Mouse (Mus musculus) myocyte (in vitro differentiated cells): Measurements from ENCODE around the gene Dact3.

Source experiments
- CEBPB ChIP-seq: IDR thresholded peaks from 2 replicates; pipeline ENCODE4 v1.6.1; 2011; ENCODE audit warnings: mild to moderate bottlenecking, moderate library complexity; ENCODE audit not compliant: poor library complexity, insufficient read depth, severe bottlenecking
- E2F4 ChIP-seq: IDR thresholded peaks from one replicate; pipeline ENCODE4 v1.6.1; 2011; ENCODE audit warnings: mild to moderate bottlenecking, control low read depth, moderate library complexity; ENCODE audit not compliant: insufficient read depth
- MAX ChIP-seq: IDR thresholded peaks from one replicate; pipeline ENCODE4 v1.6.1; 2011; ENCODE audit warnings: low read depth, mild to moderate bottlenecking, control low read depth
- MYOD1 ChIP-seq, 3 experiments: IDR thresholded peaks; one replicate each; pipeline ENCODE4 v1.6.1; 2011; ENCODE audit warnings: control low read depth in 2 of 3, low read depth in 2 of 3, mild to moderate bottlenecking in 2 of 3, moderate library complexity in 1 of 3; ENCODE audit not compliant: insufficient read length in 2 of 3, control insufficient read depth in 1 of 3
- POLR2A ChIP-seq: IDR thresholded peaks from one replicate; pipeline ENCODE4 v1.6.1; 2011; ENCODE audit warnings: low read depth, mild to moderate bottlenecking, control low read depth, moderate library complexity; ENCODE audit not compliant: insufficient read length
- POLR2AphosphoS2 ChIP-seq: IDR thresholded peaks from one replicate; pipeline ENCODE4 v1.6.1; 2011; ENCODE audit warnings: low read depth, control low read depth; ENCODE audit not compliant: insufficient read length
- REST ChIP-seq: IDR thresholded peaks from one replicate; pipeline ENCODE4 v1.6.1; 2011; ENCODE audit warnings: mild to moderate bottlenecking, control low read depth, moderate library complexity; ENCODE audit not compliant: insufficient read depth, insufficient read length
- TCF12 ChIP-seq: IDR thresholded peaks from one replicate; pipeline ENCODE4 v1.6.1; 2011; ENCODE audit warnings: mild to moderate bottlenecking, control low read depth; ENCODE audit not compliant: poor library complexity, insufficient read depth, severe bottlenecking
- USF1 ChIP-seq: IDR thresholded peaks from one replicate; pipeline ENCODE4 v1.6.1; 2011; ENCODE audit warnings: low read depth, mild to moderate bottlenecking, control low read depth, moderate library complexity

DNA sequence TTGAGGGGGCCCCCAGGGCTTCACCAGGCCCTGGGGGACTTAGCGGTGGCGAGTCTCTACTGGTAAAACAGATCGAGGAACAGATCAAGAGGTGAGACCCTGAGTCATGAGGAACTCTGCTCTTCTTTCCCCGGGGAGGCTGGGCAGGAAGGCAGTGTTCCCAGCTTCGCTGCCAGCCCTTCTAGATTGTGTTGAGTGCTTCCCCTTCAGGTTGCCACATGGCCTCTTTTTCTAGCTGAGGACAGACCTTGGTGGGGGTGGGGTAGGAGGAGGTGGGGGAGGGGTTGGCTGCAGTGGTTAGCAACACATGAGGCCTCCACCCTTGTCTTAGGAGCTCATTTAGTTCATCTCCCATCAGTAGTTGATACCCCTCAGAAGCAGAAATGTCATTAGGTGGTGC, 48.5 kb upstream of the Dact3 start:
- TF ChIP-seq POLR2A, result no peak
- TF ChIP-seq USF1, result no peak
- no peak for TF ChIP-seq TCF12
- TF ChIP-seq MAX, result no peak
- TF ChIP-seq POLR2AphosphoS2, result no peak
- no peak for TF ChIP-seq REST
- TF ChIP-seq CEBPB, result no peak
- no peak for TF ChIP-seq E2F4
- no peak for TF ChIP-seq MYOD1 (IDR thresholded peaks at IDR 0.05; ENCODE audit: control insufficient read depth in 1 of 3, insufficient read length in 2 of 3, low read depth in 2 of 3)
